Mouse (Mus musculus) hindbrain, embryonic 11.5 days (tissue): ENCODE data around the gene Tom1l2. TPM values are rescaled to one million over a fixed set of nuclear protein-coding genes. Genes with fewer than 3 reads are reported as not detected.

ENCODE experiments used
- ATAC-seq: fragments of 200-750 bp; cut with Nextera tagmentation; 2 replicates; pipeline ENCODE4 v1.8.0; 2017; ENCODE audit warnings: mild to moderate bottlenecking, moderate TSS enrichment, moderate library complexity; ENCODE audit not compliant: low FRiP score
- DNase-seq: peaks from one replicate; pipeline ENCODE4 v3.0.0-alpha.2; 2015; ENCODE audit warnings: low spot score
- H3K27ac ChIP-seq: fragments of 300-500 bp; sonication (generic); 2 replicates; pipeline ENCODE4 v1.5.1; 2014; ENCODE audit warnings: mild to moderate bottlenecking, low read depth, low read length
- H3K27me3 ChIP-seq: fragments of 300-500 bp; sonication (generic); 2 replicates; pipeline ENCODE4 v1.6.1; 2014; ENCODE audit warnings: mild to moderate bottlenecking, low read length, moderate library complexity, mixed read lengths; ENCODE audit not compliant: control insufficient read depth, insufficient read depth
- H3K36me3 ChIP-seq: fragments of 300-500 bp; sonication (generic); 2 replicates; pipeline ENCODE4 v1.6.1; 2014; ENCODE audit warnings: mild to moderate bottlenecking, low read length, moderate library complexity, mixed read lengths; ENCODE audit not compliant: control insufficient read depth, insufficient read depth
- H3K4me1 ChIP-seq: fragments of 300-500 bp; sonication (generic); replicated peaks from 2 replicates; pipeline ENCODE4 v1.6.1; 2014; ENCODE audit warnings: low read length, mixed read lengths; ENCODE audit not compliant: control insufficient read depth, insufficient read depth
- H3K4me2 ChIP-seq: fragments of 300-500 bp; sonication (generic); replicated peaks from 2 replicates; pipeline ENCODE4 v1.6.1; 2014; ENCODE audit warnings: mild to moderate bottlenecking, low read depth, low read length
- H3K4me3 ChIP-seq: fragments of 300-500 bp; sonication (generic); 2 replicates; pipeline ENCODE4 v1.5.1; 2014; ENCODE audit warnings: low read depth, low read length
- H3K9ac ChIP-seq: fragments of 300-500 bp; sonication (generic); 2 replicates; pipeline ENCODE4 v1.6.1; 2014; ENCODE audit warnings: low read depth, low read length
- H3K9me3 ChIP-seq: fragments of 300-500 bp; sonication (generic); 2 replicates; pipeline ENCODE4 v1.6.1; 2016; ENCODE audit warnings: low read length; ENCODE audit not compliant: control insufficient read depth
- WGBS: fragments of 180-500 bp; shearing (Covaris S2); extraction: QIAGEN DNeasy Blood & Tissue Kit; methylation state at CpG from one replicate; pipeline ENCODE4 v1.1.7; 2014; 5-methylcytosine and 5-hydroxymethylcytosine counted together
- polyA plus RNA-seq: library from polyadenylated mRNA; unstranded; fragments of >200 nt; fragmentation: Nextera tagmentation; extraction: Ambion mirVana; gene quantifications from 2 replicates; pipeline ENCODE4 v1.2.1, GENCODE M21; 2014

The Tom1l2 gene
- polyA plus RNA-seq, 1 experiment from 2014 or later = 13.9 TPM

- WGBS = under 1% methylated on average over 37 of the region's 42 CpGs
- H3K4me3 ChIP-seq = peak overlapping the region; percentile 64
- H3K9me3 ChIP-seq = no peaks in the 10 kb centered on the region
- peak; percentile 69 for ATAC-seq
- H3K4me2 ChIP-seq = peak overlapping the region; percentile 100
- H3K27me3 ChIP-seq = no peaks in the 10 kb centered on the region
- peak overlapping the region; percentile 97 for H3K27ac ChIP-seq
- H3K36me3 ChIP-seq = no peaks in the 10 kb centered on the region
- peak overlapping the region; percentile 79 for H3K9ac ChIP-seq
- DNase-seq = peak; percentile 72
- peaks cover 25% of the 10 kb centered on the region for H3K4me1 ChIP-seq
These were observed 175.6 kb downstream of the Tom1l2 start for GRCm38 (mm10) chr11:60176975-60177657.

Other genes with a start within 250 kb of the Tom1l2 start
- 22.6 and 28.1 TPM in 2 replicates for gene Rai1, start 247.9 kb downstream of the Tom1l2 start, polyA plus RNA-seq
- gene Srebf1, start 130.3 kb downstream of the Tom1l2 start, polyA plus RNA-seq = 40.4 and 44.7 TPM in 2 replicates
- gene Drc3, start 424 bp upstream of the Tom1l2 start, polyA plus RNA-seq = 6.6 and 7.0 TPM in 2 replicates
- 26.0 and 28.7 TPM in 2 replicates for gene Gid4, start 64.2 kb upstream of the Tom1l2 start, polyA plus RNA-seq
- 38.0 and 38.1 TPM in 2 replicates for gene Atpaf2, start 65.6 kb upstream of the Tom1l2 start, polyA plus RNA-seq
- gene Drg2, start 101.7 kb upstream of the Tom1l2 start, polyA plus RNA-seq = 113 and 118 TPM in 2 replicates
- 0.07 and 0.15 TPM in 2 replicates for gene Myo15, start 116.4 kb upstream of the Tom1l2 start, polyA plus RNA-seq
- gene Alkbh5, start 183.5 kb upstream of the Tom1l2 start, polyA plus RNA-seq = 31.1 and 33.2 TPM in 2 replicates